ENCODE assay signal across 8 mouse cellular contexts in genomic region chr11:117810401-117811046, GRCm38 (mm10). TPM values are rescaled to one million over a fixed set of nuclear protein-coding genes. Genes with fewer than 3 reads are reported as not detected.
DNase-seq lines count a peak whose midpoint lies in the region; TF ChIP-seq lines count a peak whose summit lies in the region.

No protein-coding gene starts in this region.

- H3K27ac ChIP-seq in liver, adult 2 months (replicated peaks; ENCODE audit: insufficient read depth, low read depth, low read length), result peak overlapping the region; percentile 70

- peak; percentile 68 for TF ChIP-seq CTCF in liver, adult 2 months (IDR thresholded peaks at IDR 0.05; ENCODE audit: low read depth, low read length)

- peak overlapping the region; percentile 83 for H3K4me3 ChIP-seq in liver, adult 2 months (ENCODE audit: insufficient read depth, low read depth, low read length)

- H3K27me3 ChIP-seq in liver, adult 2 months (ENCODE audit: control insufficient read depth, insufficient read depth, low read length), result no peaks in the 10 kb centered on the region

- H3K79me2 ChIP-seq in liver, adult 2 months (ENCODE audit: control insufficient read depth, insufficient read depth, low read length), result peaks cover 23% of the 10 kb centered on the region

- under 1% methylated on average over 21 of the region's 21 CpGs for WGBS in liver, adult 2 months

- TF ChIP-seq POLR2A in liver, adult 2 months (IDR thresholded peaks at IDR 0.05; ENCODE audit: extremely low read depth, insufficient read depth, low read length), result peak; percentile 52; the same call in 1 of the 2 replicates

- no peaks in the 10 kb centered on the region for H3K36me3 ChIP-seq in liver, adult 2 months (ENCODE audit: control insufficient read depth, insufficient read depth, low read length)

- DNase-seq in cerebellum, adult 9-11 months, result peak; percentile 31
- DNase-seq in cerebellum, adult 11 months, result no peak
- DNase-seq in embryo, embryonic 9.5 days (ENCODE audit: extremely low spot score), result peak; percentile 80
- DNase-seq in heart, adult 11 months, result peak; percentile 99
- peak; percentile 92 for DNase-seq in kidney, adult 11 months
- DNase-seq in liver, adult 2 months (ENCODE audit: extremely low read depth, low read depth, low spot score), result peak; percentile 87
- peak; percentile 71 to 75 for DNase-seq in monocyte, adult 2 months (ENCODE audit: low read depth in 1 of 2, low spot score in 2 of 2)
- peak; percentile 79 to 91 for DNase-seq in spleen, postnatal 10 days (ENCODE audit: low spot score in 2 of 2)

- peaks cover 10% of the 10 kb centered on the region; the same call in 1 of the 2 replicates for H3K4me1 ChIP-seq in liver, adult 2 months (ENCODE audit: control insufficient read depth, insufficient read depth, low read length)

- peak overlapping the region; percentile 95 for H3K9ac ChIP-seq in liver, adult 2 months (ENCODE audit: low read depth, low read length)

RNA-seq across cellular contexts. Expression of gene Gm20708, which starts 1.1 kb away (rescaled TPM):
- 0.37 and 0.40 TPM in 2 replicates for total RNA-seq in liver, adult 2 months (2014; rRNA removed)
- polyA plus RNA-seq in liver, adult 2 months (2012; rRNA removed), result 0.21 and 0.40 TPM in 2 replicates

RNA-seq across cellular contexts. Expression of gene Syngr2, which starts 1.1 kb away (rescaled TPM):
- total RNA-seq in liver, adult 2 months (2014; rRNA removed), result 37.9 and 54.2 TPM in 2 replicates
- 124 and 152 TPM in 2 replicates for polyA plus RNA-seq in liver, adult 2 months (2012; rRNA removed)

RNA-seq across cellular contexts. Expression of gene 6030468B19Rik, which starts 13.1 kb away (rescaled TPM):
- total RNA-seq in liver, adult 2 months (2014; rRNA removed), result not detected in 2 replicates
- not detected in 2 replicates for polyA plus RNA-seq in liver, adult 2 months (2012; rRNA removed)

RNA-seq across cellular contexts. Expression of gene Afmid, which starts 15.2 kb away (rescaled TPM):
- 119 and 136 TPM in 2 replicates for total RNA-seq in liver, adult 2 months (2014; rRNA removed)
- 117 and 144 TPM in 2 replicates for polyA plus RNA-seq in liver, adult 2 months (2012; rRNA removed)

RNA-seq across cellular contexts. Expression of gene Tk1, which starts 15.4 kb away (rescaled TPM):
- 56.9 and 65.1 TPM in 2 replicates for total RNA-seq in liver, adult 2 months (2014; rRNA removed)
- 45.6 and 69.7 TPM in 2 replicates for polyA plus RNA-seq in liver, adult 2 months (2012; rRNA removed)
